Mouse (Mus musculus) ES-E14 (cell line): ENCODE data around the gene Trem3.

Source experiments
- CHD2 ChIP-seq: IDR thresholded peaks from 2 replicates; pipeline ENCODE4 v1.6.1; 2014; ENCODE audit warnings: mild to moderate bottlenecking, low read depth, low read length, inconsistent platforms
- HCFC1 ChIP-seq: IDR thresholded peaks from 2 replicates; pipeline ENCODE4 v1.6.1; 2012; ENCODE audit warnings: low read length, inconsistent platforms, borderline replicate concordance; ENCODE audit not compliant: insufficient read depth
- MAFK ChIP-seq: IDR thresholded peaks from 2 replicates; pipeline ENCODE4 v1.6.1; 2014; ENCODE audit warnings: mild to moderate bottlenecking, low read depth, low read length, inconsistent platforms; ENCODE audit not compliant: insufficient read depth
- ZC3H11A ChIP-seq: IDR thresholded peaks from 2 replicates; pipeline ENCODE4 v1.6.1; 2012; ENCODE audit warnings: low read depth, mild to moderate bottlenecking, inconsistent platforms, low read length, borderline replicate concordance

DNA sequence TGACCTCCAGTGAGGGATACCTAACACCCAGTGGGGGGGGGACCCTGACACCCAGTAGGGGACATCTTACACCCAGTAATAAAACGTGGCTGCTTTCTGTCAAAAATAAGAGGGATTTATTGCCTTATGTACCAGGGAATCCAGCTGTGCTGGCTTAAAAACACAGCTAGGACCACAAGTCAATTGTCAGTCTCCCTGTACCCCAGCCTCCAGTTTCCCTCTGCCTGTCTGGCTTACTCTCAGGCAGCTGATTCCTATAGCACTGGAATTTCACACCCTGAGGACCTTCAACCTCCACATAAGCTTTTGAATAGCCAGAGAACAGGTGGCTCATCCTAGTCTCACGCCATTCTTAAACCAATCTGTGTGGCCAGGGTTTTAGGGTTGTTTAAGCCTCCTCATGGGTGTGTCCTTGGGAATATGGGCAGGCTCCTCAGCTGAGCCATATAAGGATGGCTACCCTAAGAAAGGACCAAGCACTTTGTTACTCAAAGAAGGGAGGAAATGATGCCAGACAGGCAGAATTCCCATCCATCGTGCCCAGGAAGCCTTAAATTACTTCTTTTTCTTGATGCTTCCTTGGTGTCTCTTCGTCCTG is 11.7 kb upstream of the Trem3 start:
- TF ChIP-seq MAFK = no peak
- no peak for TF ChIP-seq CHD2
- no peak for TF ChIP-seq ZC3H11A
- no peak for TF ChIP-seq HCFC1
